Mouse (Mus musculus): ENCODE measurements around the gene S100a6.

- no peak for TF ChIP-seq TAL1 (IDR thresholded peaks at IDR 0.05; ENCODE audit: low read length)
- TF ChIP-seq GATA1 (IDR thresholded peaks at IDR 0.05; ENCODE audit: low read length) = no peak
These were observed 34.6 kb downstream of the S100a6 start for GRCm38 (mm10) chr3:90647291-90647690.

All from erythroblast, embryonic 14.5 days (primary cell).